Mouse (Mus musculus): ENCODE results near the gene Hip1.
A peak's percentile ranks its signal among the peaks of the same experiment; 100 is the strongest.

Hip1 gene

DNA sequence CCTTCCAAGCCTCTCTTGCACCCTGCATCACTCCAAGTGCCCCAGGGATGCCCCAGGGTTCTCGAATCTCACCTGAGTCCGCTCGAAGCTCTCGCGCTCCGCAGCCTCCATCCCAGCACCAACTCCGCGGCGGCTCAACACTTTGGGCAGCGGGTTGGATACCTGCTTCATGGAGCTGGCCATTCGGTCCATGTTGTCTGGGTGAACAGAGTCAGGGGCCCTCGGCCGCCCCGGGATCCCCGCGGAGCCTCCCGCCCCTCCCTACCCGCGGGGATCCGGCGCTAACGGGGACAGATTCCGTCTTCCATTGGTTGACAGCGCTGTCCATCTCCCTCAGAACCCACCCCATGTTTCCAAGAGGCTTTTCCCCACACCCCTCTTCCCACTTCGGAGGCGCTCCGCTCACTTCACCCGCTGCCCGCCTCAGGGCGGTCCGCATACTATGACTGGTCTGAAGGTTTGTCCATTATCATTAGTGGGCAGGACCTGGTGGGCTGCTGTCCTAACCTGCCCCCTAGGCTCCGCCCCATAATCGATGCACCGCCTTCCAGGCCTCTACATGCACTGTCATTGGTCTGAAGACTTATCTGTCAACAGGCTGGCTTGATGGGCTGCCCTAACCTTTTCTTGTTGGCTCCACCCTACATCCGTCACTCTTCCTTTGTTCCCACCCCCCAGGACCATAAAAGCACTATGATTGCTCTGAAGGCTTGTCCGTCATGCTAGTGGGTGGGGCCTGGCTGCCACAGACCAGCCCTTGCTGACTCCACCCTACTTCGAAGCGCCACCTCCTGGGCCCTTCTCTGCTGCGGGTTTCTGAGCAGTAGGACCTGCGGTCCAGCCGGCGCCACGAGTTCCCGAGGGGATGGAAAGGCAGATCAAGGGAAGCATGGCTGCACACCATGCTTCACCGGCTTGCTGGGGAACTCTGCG lies at the start of gene Hip1:
TSS of gene Hip1 (minus strand) at position 256 of the 933 bp plus-strand sequence.
- ATAC-seq (ENCODE audit: low TSS enrichment) = peak; percentile 97

DNA sequence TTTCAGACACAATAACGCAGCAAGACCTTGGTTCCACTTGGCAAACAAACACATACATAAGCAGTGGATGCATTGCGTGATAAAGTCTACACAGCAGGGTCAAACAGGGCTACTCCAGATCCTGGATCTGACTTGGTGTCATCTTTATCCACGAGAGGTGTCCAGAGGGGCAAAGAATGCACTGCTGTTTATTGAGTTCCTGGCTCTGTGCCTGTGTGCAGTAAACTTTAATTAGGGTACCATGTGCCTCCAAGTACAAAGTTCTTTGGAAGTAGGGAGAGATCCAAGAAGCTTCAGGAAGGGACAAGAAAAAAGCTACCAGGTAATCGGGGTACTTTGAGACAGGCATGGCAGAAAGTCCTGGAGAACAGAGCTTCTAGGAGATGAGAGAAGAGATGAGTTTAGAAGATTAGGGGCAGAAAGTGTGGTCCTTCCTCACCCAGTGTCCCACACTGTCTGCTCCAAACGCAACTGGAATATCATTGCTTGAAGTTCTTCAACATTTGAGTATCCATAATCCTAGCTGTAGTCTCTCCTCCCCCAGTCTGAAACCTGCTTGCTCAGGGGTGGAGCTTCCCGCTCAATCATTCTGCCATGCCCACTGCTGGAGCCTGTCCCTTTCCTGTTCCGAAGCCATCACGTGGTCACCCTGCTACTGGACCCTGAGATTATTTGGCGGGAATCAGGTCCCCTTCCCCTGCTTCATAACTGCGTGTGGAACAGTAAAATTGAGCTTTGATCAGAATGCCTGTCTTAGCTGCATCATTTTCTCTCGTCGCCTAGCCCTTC lies 45.3 kb upstream of the Hip1 start:
- ATAC-seq (ENCODE audit: low TSS enrichment) = no peak

GRCm38 (mm10) chr5:135587764-135588163 lies 42.8 kb upstream of the Hip1 start:
- ATAC-seq (ENCODE audit: low TSS enrichment) = no peak

DNA sequence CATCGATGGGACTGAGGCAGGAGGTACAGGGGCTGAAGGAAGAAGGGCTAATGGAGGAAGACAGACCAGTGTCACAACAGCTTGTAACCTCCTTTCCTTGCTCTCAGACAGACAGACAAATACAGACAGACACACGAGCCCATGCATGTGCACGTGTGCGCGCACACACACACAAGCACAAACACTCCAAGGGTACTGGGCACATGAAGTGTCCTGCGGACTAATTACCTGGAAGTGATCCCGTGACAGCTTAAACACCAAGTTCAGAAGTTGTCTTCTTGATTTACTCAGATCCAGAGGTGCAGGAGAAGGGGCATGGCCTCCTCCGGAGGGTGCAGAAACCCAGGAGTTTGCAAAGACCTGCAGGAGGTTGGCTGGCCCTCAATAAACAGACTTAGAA lies 40.8 kb upstream of the Hip1 start:
- ATAC-seq (ENCODE audit: low TSS enrichment) = no peak

GRCm38 (mm10) chr5:135582330-135582729 lies 37.4 kb upstream of the Hip1 start:
- ATAC-seq (ENCODE audit: low TSS enrichment) = no peak; the same call in 1 of the 2 replicates

DNA sequence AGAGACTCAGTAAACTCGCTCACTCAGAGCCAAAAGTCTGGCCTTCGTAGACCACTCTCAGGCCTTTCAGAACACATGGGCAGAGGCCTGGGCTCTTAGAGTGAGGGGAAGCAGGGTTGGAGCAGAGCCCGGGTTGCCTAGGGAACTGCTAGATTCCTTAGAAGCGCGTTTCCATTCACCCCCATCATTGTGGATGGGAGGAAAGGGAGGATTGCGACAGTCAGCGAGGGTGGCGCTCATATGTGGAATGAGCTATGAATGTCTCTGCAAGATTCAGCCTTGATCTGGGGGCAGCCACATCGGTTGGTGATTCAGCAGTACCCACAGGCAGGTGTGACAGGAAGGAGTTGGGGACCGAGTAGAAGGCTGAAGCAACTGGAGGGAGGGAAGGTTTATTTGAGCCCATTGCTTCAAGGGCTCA lies 34.4 kb upstream of the Hip1 start:
- peak; percentile 67 for ATAC-seq (ENCODE audit: low TSS enrichment)

GRCm38 (mm10) chr5:135576055-135576454 lies 31.1 kb upstream of the Hip1 start:
- no peak for ATAC-seq (ENCODE audit: low TSS enrichment)

GRCm38 (mm10) chr5:135573006-135573405 lies 28.1 kb upstream of the Hip1 start, which contains the start of gene Ccl24:
TSS of gene Ccl24 (minus strand) at chr5:135573049.
- ATAC-seq (ENCODE audit: low TSS enrichment) = no peak

DNA sequence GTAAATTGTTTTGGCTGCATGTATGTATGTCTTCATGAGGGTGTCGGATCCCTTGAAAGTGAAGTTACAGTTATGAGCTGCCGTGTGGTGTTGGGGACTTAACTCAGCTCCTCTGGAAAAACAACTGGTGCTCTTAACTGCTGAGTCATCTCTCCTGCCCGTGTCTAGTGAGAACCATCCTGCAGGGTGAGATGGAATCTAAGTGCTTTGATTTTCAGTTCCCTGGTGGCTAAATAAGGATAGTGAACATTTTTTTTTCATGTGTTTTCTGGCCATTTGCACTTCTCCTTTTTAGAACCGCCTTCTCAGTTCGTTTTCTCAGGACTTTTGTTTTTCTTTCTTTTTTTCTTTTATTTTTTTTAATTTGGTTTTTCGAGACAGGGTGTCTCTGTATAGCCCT lies 23.8 kb upstream of the Hip1 start:
- ATAC-seq (ENCODE audit: low TSS enrichment) = peak; percentile 79

DNA sequence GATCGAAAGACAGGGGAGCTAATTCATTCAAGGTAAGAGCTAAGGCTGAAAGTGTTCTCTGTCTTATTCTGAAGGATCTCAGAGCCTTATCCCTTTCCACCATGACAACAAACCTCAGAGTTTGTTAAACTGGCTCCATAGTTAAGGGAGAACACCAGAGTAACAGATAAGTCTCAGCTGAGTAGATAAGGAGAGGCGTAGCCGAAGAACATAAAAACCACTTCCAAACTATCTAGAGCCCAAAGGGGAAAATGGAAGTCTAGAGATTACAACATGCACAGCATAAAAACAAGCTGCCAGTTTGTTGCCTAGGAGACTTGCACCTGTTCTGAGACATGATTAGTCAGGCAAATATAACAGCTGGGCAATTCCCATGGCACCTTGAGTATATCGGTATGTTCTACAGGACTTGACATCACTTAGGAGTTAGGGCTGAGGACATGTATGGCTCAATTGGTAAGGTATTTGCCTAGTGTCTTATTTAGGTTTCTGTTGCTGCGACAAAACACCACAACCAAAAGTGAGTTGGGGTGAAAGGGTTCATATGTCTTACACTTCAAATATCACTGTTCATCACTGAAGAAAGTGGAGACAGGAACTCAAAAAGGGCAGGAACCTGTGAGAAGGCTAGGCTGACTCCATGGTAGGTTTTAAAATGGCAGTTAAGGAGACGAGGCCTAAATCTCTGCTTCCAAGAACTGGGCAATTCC lies 22.8 kb upstream of the Hip1 start:
- no peak for ATAC-seq (ENCODE audit: low TSS enrichment)

DNA sequence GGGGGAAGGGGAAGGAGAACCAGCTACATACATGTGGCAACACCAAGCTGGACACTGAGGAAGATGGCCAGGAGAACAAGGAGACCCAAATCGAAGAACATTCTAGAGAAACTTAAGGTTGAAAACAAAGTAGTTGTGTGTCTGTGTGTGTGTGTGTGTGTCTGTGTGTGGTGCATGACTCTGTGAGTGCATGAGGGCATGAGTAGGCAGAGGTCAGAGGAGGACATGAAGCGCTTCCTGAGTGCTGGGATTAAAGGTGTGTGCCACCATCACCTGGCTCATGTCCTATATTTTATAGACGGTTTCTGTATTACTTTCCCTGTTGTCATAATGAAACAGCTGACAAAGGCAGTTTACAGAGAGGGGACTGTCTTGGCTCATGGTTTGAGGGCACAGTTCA lies 18.5 kb upstream of the Hip1 start, which contains the start of gene Ccl26:
TSS of gene Ccl26 (minus strand) at position 101 of the 400 bp plus-strand sequence.
- ATAC-seq (ENCODE audit: low TSS enrichment) = no peak

DNA sequence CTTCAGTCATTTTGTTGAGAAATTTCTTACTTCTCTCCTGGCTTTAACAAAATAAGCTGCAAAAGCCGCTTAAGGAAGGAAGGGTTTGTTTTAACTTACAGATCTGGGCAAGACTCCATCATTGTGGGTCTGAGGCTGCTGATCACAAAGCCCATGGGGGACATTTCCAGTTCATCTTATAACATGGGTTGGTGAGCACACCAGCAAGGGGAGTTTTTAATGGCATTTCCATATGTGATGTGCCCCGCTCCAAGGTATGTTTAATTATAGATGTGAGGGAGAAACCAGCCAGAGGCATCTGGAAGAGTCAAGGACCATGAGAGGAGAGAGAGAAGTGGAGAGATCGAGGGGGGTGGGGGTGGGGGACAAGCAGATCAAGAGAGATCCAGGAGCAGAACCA lies 12.8 kb upstream of the Hip1 start:
- no peak for ATAC-seq (ENCODE audit: low TSS enrichment)

- ATAC-seq (ENCODE audit: low TSS enrichment) = no peak
Observed at GRCm38 (mm10) chr5:135557051-135557450, 12.1 kb upstream of the Hip1 start.

GRCm38 (mm10) chr5:135556259-135556658 lies 11.3 kb upstream of the Hip1 start:
- ATAC-seq (ENCODE audit: low TSS enrichment) = no peak

DNA sequence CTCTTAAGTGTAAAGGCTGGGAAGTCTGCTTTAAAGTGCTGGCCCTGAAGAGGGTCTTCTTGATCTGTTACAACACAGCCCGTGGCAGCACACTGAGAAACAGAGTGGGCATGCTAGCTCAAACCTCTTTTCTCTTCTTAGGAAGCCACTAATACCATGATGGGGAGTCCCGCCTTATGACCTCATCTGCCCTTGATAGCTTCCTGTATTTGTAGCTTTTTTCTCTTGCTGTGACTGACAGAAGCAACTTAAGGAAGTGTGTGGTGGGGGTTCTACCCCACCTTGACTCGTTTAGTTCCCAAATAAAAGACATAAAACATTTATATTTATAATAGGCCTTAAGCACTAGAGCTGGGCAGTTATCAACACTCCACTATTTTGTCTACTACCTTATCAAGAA lies 6.7 kb upstream of the Hip1 start:
- no peak for ATAC-seq (ENCODE audit: low TSS enrichment)

GRCm38 (mm10) chr5:135550910-135551309 lies 6.0 kb upstream of the Hip1 start:
- peak; percentile 41; the same call in 1 of the 2 replicates for ATAC-seq (ENCODE audit: low TSS enrichment)

- ATAC-seq (ENCODE audit: low TSS enrichment) = no peak
Observed at GRCm38 (mm10) chr5:135547990-135548389, 3.1 kb upstream of the Hip1 start.

GRCm38 (mm10) chr5:135544032-135544558 lies 825 bp downstream of the Hip1 start:
- ATAC-seq (ENCODE audit: low TSS enrichment) = no peak

- no peak for ATAC-seq (ENCODE audit: low TSS enrichment)
Observed at GRCm38 (mm10) chr5:135537794-135538214, 7.1 kb downstream of the Hip1 start.

DNA sequence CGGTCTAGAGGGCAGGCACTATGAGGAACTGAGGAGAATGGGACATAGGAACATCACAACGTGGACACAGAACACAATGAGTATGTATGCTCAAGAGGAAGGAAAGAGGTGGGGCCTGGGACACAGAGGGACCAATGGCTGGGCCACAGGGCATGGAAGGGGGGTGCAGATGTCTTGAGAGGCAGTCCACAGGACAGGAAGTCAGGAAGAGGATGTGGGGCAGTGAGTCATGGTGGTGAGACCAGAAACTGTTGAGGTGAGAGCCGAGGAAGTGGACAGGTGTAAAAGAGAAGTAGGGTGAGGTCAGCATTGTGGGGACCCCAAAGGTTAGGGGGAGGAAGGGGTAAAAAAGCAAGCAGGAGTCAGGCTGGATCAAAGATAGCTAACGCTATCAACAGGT lies 7.6 kb downstream of the Hip1 start:
- ATAC-seq (ENCODE audit: low TSS enrichment) = no peak

DNA sequence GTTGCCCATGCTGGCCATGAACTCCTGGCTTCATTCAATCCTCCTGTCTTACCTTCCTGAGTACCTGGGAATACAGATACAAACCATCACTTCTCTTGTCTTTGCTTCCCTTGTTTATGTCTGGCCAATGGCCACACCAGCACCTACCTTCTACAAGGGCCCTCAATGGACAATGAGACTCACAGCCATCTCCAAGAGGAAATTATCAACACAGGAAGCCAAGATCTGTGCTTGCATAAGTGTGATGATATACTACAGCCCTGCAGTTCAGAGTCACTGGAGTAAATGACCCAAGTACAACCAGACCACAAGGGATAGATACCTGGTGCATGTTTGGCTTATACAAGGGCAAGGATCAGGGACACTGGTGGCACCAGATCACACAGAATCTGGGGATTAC lies 9.1 kb downstream of the Hip1 start:
- ATAC-seq (ENCODE audit: low TSS enrichment) = no peak

DNA sequence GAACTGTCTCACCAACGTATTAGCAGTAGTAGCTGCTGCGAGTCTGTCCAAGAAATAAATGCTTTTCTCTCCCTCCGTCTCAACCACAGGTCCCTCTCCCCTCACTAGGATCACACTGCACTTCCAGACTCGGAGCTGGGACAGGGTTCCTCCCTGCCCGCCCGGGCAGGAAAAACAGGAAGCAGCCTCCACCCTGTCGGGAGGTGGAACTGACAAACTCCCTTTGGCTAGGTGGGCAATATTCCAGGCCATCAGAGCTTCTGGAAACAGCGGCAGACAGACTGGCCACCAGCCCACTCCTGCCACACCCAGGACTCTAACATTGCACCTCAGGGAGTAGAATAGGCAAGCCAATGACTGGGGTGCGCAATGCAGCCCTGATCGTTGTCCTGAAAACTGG lies 11.5 kb downstream of the Hip1 start:
- ATAC-seq (ENCODE audit: low TSS enrichment) = no peak

All from frontal cortex, adult (tissue).